Mouse (Mus musculus): ENCODE measurements around the gene Tsc22d4. TPM values are rescaled to one million over a fixed set of nuclear protein-coding genes. Genes with fewer than 3 reads are reported as not detected.
"Not testable (repeated sequence)": the region's sequence is repeated elsewhere in the genome, so short reads cannot be mapped to it uniquely, and the experiment has no call there.

Gene Tsc22d4
- total RNA-seq, 2 experiments from 2014 or later: 79.5 to 84.6 TPM

DNA sequence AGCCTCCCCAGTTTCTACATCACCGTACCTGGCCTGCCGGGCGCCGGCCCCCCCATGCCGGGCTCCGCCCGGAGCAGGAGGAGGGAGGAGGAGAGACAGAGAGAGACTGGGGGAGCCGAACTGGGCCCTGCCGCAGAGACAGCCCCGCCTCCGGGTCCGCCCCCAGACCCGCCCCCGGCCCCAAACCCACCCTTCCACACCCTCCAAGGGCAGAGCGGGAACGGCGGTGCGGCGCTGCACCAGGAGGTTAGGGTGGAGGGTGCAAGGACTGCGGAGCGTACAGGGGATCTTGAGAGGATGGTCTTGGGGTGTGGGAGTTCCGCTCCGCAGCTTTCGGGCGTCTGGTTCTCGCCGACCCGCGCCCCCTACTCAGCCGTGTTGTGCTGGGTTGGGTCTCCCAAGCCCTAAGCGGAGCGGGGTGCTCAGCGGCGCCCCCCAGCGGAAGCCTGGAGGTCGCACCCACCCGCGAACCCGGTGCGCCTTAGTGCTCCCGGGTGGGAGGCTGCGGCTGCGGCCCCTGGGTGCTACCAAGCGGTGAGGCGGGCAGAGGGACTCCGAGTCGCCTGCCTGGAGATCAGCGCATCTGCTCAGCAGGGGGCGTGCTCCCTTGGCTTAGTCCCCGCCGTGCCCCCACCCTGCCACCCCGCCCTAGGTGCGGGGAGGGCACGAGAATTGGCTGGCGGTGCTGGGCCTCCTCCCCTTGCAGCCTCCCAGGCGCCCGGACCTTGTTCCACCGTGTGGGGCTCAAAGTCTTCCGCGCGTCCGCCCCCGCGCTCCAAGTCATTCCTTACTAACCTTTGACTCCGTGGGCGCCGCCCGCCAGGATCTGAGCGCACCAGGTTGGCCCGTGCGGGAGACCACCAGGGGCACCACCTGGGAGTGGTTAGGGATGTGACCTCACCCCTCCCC is 4.3 kb upstream of the Tsc22d4 start, which contains the start of gene Nyap1:
Gene Nyap1 (minus strand): TSS at position 585 of the 909 bp plus-strand sequence.
- peak; percentile 75 to 83 for DNase-seq

DNA sequence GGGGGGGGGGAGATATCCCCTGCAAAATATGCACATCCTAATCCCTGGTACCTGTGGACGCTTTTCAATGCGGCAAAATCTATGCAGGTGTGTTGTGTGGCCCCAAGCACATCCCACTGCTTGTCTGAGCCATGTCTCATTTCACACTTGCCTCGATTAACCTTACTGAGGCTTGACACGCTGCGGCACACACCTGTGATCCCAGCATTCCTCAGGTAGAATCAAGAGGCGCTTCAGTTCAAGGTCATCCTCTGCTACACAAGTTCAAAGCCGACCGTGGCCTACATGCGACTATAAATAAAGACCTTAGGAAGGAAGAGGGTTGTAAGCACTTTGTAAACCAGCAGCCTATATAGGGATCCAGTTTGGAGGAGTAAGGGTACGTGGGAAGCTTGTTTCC is 3.5 kb upstream of the Tsc22d4 start:
- no peak for DNase-seq

DNA sequence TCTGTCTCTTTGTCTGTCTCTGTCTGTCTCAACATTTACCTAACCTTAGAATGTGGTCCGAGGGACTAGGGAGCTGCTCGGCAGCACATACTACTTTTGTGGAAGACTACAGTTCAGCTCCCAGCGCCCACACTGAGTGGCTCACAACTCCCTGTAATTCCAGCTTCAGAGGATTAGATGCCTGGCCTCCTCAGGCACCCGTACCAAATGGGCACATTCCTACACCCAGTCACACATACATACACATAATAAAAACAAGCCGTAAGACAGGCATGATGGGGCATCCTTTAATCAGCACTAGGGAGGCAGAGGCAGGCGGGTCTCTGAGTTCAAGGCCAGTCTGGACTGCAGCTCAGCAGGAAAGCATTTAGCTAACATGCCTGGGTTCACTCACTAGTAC is 2.7 kb upstream of the Tsc22d4 start:
- DNase-seq: no peak

DNA sequence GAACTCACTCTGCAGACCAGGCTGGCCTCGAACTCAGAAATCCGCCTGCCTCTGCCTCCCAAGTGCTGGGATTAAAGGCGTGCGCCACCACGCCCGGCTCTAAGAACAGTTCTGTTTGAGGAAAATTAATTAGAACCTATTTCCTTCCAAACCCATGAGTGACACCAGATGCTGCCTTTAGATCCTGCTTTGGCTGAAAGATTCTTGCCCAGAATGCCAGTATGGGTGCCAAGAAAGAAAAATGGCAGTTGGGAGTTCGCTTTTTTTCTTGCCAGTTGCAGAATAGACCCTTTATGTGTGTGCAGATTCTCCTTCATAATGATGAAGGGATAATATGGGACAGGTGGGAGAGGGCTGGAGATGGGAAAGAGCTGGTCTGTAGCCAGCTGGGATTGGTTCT is 1.3 kb upstream of the Tsc22d4 start:
- DNase-seq: no peak

DNA sequence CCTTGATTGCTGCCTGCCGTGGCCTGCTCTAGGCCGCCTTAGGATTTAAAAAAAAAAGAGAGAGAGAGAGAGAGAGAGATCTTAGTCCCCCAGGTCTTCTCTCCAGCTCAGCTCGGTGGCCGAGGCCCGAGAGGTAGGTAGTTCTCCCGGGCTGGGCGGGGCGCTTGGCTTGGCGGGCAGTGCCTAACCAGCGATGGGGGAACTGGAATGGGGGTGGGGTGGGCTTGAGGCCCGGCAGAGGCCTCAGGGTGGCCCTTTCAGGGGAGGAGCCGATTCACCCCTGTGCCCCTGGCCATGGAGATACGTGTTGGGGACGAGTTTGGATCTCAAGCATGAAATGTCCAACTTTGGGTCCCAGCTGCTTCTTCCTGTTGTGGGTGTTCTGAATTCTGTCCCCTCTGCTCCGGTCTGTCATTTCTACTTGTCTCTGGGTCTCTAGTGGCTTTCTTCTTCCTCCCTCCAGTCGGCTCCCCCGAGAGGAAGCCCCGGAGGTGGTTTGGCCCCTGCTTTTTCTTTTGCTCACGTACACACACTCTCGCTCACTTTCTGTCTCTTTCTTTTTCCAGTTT is 836 bp downstream of the Tsc22d4 start:
- DNase-seq: peak; percentile 79 to 88

DNA sequence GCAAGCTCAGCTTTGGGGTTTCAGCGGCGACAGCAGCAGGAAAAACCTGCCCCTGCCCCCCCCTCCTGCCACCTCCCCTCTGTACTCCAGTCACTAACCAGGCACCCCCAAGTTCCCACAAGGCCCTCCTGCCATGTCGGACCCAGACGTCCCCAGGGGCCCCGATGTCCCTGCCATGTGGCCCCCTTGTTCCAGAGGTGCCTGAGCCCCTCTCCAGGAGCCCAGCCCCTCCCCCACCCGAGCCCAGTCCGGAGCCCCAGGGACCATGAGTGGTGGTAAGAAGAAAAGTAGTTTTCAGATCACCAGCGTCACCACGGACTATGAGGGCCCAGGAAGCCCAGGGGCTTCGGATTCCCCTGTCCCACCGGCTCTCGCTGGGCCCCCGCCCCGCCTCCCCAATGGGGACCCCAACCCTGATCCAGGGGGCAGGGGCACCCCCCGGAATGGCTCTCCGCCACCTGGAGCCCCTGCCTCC is 1.4 kb downstream of the Tsc22d4 start:
- peak; percentile 36 to 60 for DNase-seq

DNA sequence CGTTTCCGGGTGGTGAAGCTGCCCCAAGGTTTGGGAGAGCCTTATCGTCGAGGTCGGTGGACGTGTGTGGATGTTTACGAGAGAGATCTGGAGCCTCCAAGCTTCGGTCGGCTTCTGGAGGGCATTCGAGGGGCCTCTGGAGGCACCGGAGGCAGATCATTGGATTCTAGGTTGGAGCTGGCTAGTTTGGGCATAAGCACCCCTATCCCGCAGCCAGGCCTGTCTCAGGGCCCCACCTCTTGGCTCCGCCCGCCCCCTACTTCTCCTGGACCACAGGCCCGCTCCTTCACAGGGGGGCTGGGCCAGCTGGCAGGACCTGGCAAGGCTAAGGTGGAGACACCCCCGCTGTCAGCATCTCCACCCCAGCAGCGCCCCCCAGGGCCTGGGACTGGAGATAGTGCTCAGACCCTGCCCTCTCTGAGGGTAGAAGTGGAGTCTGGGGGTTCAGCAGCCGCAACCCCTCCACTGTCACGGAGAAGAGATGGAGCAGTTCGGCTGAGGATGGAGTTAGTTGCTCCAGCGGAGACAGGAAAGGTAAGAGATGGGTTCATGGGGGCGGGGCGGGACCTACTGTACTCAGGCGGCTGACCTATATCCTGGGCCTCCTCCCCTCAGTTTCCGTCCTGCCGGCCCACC is 1.9 kb downstream of the Tsc22d4 start:
- peak; percentile 48 to 73 for DNase-seq

DNA sequence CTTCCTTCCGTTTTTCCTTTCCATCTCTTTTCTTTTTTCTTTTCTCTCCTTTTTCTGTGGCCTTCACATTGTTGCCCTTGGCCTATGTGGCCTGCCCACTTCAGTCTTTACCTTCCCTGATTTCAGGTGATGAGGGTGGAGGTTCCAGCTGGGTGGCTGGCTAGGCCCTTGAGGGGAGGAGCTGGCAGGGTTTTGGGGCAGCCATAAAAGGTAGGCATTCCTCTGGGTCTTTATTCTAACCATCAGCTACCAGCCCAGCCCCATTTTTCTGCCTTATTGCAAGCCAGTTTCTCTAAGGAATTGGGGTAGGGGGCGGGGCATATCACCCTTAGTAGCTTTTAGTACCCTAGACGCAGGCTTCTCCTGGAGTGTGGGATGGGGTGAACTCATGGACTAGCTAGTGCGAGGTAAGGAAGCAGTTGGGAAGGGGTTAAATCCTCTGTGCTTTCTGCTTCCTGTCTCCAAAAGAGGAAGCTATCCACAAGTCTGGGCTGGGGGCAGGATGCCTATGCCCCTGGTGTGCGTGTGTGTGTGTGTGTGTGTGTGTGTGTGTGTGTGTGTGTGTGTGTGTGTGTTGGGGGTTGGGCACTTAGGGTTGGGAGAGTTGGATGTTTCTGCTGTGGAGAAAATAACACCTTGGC is 2.7 kb downstream of the Tsc22d4 start:
- no peak for DNase-seq

DNA sequence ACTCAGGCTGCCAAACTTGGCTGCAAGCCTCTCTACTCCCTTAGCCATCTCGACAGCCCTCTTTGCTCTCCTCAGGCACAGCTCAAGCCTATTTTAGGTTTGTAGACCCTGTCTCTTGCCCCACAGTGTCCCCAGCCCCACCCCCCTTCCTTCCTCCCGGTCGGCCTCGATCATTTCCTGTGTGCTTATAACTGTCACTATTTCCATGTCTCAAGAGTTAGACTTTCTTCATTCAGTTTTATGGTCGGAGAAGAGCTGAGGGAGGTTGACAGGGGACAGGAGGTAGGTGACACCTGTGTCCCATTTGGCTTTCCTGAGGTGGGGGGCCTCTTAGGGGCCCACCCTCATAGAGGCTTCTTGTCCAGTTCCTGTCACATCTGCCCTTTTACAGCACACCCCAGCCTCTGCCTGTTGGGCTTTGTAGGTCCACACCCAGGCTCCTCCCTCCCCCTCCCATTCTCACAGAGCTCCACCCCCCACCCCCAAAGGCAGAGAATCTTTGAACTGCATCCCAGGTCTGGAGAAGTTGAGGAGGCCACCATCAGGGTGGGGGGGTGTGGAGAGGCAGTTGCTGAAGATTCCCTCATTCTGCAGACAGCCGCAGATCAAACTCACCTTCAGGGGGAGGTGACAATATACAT is 3.8 kb downstream of the Tsc22d4 start:
- DNase-seq: no peak

DNA sequence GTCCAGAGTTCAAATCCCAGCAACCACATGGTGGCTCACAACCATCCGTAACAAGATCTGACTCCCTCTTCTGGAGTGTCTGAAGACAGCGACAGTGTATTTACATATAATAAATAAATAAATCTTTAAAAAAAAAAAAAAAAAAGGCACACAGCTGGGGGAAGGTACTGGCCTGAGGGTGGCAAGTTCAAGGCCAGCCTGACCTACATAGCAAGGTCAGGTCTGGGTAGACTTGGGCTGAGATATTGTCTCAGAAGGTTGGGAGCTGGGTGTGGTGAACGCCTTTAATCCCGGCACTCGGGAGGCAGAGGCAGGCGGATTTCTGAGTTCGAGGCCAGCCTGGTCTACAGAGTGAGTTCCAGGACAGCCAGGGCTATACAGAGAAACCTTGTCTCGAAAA is 4.7 kb downstream of the Tsc22d4 start:
- not testable (repeated sequence) for DNase-seq

DNA sequence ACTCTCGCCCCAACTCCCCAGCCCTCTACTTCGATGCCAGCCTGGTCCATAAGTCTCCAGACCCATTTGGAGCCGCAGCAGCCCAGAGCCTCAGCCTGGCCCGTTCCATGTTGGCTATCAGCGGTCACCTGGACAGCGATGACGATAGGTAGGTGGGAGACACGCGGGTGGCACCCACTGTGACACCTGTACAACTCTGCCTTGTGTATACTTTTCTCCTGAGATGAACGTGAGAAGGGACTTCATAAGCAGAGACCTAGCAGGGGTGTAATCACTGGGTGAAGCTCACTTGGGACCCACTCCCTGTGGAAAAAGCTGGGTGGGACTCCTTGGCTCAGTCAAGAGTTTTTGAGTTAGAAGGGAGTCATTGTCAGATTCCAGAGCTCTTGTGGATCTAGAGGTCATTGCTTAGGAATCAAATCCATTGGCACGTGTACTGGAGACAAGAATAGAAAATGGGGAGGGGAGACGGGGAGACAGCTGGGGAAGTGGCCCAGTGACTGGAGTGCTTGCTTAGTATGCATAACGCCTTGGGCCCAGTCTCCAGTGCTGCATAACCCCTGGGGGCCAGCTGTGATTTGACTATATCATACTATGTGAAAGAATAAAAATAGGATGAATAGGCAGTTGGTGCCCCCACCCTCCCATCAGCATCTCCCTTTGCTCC is 5.8 kb downstream of the Tsc22d4 start:
- DNase-seq: no peak

DNA sequence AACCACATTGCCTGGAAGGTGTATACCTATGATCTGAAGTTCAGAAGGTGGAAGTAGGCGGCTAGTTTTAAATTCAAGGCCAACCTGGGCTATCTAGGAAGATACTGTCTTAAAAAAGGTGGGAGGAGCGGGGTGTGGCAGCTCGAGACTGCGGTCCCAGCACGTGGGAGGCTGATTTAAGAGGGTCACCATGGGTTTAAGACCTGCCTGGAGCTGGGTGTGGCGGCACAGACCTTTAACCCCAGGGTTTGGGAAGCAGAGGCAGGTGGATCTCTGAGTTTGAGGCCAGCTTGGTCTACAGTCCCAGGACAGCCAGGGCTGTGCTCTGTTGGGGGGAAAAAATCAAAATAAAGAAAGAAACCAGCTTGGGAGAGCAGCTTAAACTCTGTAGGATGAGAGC is 6.5 kb downstream of the Tsc22d4 start:
- DNase-seq: no peak

DNA sequence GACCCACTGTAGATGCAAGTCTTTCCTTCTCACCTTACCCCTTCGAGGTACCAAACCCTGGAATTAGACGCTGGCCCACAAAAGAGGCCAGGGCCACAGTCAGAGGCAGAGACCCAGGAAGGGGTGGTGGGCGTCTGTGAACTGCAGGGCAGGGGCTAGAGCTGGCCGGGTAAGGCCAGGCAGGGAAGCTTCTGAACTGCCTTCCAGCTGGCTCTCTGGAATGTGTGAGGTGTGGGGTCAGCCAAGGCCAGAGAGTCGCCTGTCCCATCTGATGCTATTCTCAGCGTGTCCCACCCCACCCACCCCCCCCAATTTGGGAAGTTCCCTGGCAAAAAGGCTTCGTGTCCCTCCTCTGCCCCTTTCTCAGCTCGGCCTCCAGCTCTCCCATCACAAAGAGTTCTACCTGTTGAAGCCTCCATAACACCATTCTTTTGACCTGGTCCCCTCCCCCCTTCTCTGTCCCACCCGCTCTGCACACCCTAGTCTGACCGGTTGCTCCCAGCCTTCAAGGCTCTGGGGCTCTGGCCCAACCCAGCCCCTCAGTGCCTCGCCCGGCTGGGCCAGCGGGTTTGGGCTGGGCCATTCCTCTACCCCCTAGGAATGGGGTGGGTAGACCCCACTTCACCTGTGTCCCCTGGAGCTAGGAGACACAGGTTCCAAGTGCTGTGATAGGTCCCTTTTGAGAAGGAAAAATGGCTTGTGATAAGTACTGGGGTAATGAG is 7.7 kb downstream of the Tsc22d4 start:
- DNase-seq: no peak

DNA sequence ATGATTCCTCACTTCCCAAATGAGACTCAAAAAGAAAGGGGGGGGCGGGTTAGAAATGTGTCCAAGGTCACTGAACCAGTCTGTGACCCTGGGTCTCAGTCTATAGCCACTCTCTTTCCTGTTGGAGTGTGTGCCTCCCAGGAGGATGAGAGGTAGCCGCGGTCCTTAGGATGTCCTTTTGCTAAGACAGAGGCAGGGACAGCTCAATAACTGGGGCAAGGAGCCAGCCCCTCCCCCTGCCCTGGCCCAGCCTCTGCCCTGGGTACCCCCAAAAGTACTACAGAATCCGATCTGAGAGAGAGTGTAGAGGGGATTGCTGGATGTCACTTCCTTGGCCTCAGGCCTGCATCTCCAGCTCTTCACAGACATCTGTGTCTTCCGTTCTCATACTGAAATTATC is 9.9 kb downstream of the Tsc22d4 start:
- no peak for DNase-seq

DNA sequence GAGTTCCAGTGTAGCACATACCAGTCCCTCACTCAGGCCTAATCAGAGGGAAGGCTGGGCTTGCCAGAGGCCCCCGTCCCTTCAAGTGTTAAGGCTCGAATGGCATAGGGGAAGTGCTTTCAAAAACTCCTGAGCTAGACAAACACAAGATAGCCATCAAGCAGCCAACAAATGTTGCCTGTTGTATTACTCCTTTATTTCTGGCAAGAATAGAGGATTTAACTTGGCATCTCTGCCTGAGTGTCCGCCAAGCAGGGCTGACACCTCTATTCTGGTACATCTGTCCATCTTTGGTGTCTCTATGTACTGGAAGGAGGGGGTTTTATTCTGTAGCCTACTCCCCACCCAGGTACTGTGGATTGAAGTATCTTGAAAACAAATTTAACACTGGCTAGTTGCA is 10.6 kb downstream of the Tsc22d4 start:
- no peak for DNase-seq

DNA sequence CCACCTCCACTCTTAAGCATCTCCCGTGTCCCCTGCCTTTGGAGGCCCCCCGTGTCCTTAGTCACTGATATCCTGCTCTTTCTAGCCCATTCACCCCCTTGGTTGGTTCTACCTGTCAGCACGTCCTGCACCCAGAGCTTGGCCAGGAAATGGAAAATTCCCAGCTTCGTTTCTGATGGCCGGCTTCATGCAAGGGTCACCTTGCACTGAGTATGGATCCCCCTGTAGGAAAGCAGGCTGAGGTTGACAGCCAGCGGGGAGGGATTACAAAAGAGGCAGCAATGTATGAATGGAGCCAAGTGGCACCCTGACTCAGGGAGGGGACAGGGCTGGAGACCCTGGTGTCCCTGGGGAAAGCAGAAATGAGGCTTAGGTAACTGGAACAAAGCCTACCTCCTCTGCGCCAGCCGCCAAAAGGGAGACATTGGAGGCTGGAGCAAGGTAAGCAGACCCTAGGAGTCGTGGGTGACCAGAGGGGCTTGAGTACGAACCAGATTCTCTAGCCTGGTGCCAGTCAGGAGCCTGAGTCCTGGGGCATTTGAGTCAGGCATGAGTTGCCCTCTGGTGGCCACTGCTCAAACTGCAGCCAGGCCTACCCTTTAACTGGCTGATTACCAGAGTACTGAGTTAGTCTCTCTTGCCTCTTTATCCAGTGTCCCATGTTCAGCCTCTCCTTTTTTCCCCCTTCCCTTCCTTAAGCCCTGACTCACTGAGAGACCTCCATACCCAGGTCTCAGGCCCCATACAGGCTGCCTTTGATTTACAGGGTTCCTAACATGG is 11.5 kb downstream of the Tsc22d4 start:
- DNase-seq: peak; percentile 87 to 88

DNA sequence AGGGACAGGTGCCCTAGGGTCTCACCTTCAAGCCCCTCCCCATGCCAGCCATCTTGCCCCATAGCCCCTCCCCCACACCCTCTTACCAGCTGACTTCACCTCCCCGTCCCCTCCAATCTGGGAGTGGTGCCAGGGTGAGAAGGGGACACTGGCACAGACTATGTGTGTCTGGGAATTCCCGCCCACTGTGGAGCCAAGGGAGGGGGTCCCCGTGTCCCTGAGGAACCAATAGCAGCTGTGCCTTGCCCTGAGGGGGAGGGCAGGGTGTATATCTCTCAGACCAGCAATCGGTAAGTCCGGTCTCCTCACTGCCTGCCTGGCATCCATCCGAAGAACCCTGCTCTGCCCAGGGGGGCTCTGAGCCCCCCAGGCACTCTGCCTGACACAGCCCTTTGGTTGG is 12.4 kb downstream of the Tsc22d4 start:
- DNase-seq: no peak

DNA sequence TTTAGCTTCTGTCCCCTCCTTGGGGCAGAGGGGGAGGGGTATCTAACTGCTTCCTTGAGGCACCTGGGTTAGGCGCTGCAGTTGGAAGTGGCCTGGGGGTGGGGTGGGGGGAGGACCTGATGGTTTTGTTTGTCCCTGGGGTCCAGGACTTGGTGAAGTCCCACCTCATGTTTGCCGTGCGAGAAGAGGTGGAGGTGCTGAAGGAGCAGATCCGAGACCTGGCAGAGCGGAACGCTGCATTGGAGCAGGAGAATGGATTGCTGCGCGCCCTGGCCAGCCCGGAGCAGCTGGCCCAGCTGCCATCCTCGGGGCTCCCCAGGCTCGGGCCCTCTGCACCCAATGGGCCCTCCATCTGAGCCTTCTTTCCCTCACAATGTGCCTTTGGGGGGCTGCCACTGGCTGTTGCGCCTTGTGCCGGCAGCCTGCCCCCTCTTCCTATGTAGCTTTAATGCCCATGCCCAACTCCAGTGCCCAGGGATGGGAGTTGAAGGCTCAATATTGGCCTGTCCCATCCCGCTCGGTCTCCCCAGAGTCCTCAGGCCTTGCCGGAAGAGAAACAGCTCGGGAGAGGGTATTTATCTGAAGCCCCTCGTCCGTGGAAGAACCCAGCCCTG is 13.5 kb downstream of the Tsc22d4 start:
- no peak for DNase-seq

DNA sequence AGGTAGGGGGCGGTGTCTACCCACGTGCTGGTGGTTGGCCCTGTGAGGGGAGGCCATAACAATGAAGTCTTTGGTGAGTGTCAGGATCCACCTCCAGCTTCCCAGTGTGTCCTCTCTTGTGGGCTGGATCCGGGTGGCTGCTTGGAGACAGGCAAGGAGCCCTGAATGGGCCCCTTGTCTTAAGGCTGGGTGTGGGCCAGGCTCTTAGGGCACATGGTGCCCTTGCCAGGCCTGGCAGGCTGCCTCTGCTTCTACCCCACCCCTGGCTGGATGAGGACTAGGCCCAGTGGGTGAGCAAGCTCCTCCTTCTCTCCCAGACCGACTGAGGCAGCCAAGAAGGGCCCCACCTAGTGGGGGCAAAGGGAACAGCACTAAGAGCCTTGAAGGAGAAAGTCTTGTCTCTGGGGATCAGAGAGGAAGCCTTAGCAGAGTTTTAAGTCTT is 14.5 kb downstream of the Tsc22d4 start:
- peak; percentile 88 to 90 for DNase-seq

Data from adrenal gland, postnatal 36 days (tissue).